Mouse (Mus musculus) C2C12 (cell line): ENCODE measurements around the gene Actr3b. TPM values are rescaled to one million over a fixed set of nuclear protein-coding genes. Genes with fewer than 3 reads are reported as not detected.

ENCODE experiments used
- H3K27me3 ChIP-seq: one replicate; pipeline ENCODE4 v1.6.1; 2011; ENCODE audit not compliant: control insufficient read depth, insufficient read depth, insufficient read length
- H3K36me3 ChIP-seq: one replicate; pipeline ENCODE4 v1.6.1; 2011; ENCODE audit not compliant: control insufficient read depth, insufficient read depth
- H3K4me3 ChIP-seq: one replicate; pipeline ENCODE4 v1.5.1; 2011; ENCODE audit warnings: mild to moderate bottlenecking, control low read depth; ENCODE audit not compliant: poor library complexity, insufficient read depth, severe bottlenecking
- H3K79me2 ChIP-seq: one replicate; pipeline ENCODE4 v1.6.1; 2011; ENCODE audit not compliant: control insufficient read depth, insufficient read depth
- H3K79me3 ChIP-seq: one replicate; pipeline ENCODE4 v1.6.1; 2011; ENCODE audit warnings: low read depth, control low read depth
- H3ac ChIP-seq: one replicate; pipeline ENCODE3; 2011; ENCODE audit warnings: low read depth; ENCODE audit not compliant: control insufficient read depth, insufficient read length
- CEBPB ChIP-seq: IDR thresholded peaks from one replicate; pipeline ENCODE4 v1.6.1; 2011; ENCODE audit warnings: low read depth, mild to moderate bottlenecking, control low read depth, moderate library complexity
- CTCF ChIP-seq: IDR thresholded peaks from one replicate; pipeline ENCODE4 v1.5.1; 2011; ENCODE audit not compliant: control insufficient read depth, insufficient read depth, insufficient read length
- FOSL1 ChIP-seq: IDR thresholded peaks from one replicate; pipeline ENCODE4 v1.8.0; 2011; ENCODE audit warnings: mild to moderate bottlenecking, low read length; ENCODE audit not compliant: poor library complexity, insufficient read depth, severe bottlenecking
- MAX ChIP-seq: IDR thresholded peaks from one replicate; pipeline ENCODE4 v1.6.1; 2011; ENCODE audit warnings: mild to moderate bottlenecking, control low read depth
- MYOD1 ChIP-seq: IDR thresholded peaks from one replicate; pipeline ENCODE4 v1.6.1; 2011; ENCODE audit warnings: low read depth; ENCODE audit not compliant: control insufficient read depth, insufficient read length
- MYOG ChIP-seq: IDR thresholded peaks from one replicate; pipeline ENCODE4 v1.6.1; 2011; ENCODE audit not compliant: control insufficient read depth, insufficient read length; ENCODE audit errors: extremely low read depth
- USF1 ChIP-seq: IDR thresholded peaks from one replicate; pipeline ENCODE4 v1.6.1; 2011; ENCODE audit warnings: low read depth, mild to moderate bottlenecking, control low read depth, moderate library complexity
- polyA plus RNA-seq: library from polyadenylated mRNA; unstranded; fragments of >200 nt; fragmentation: generic; extraction: Trizol; gene quantifications from one replicate; pipeline ENCODE4 v1.2.1, GENCODE M21; 2012; ENCODE audit warnings: missing spikeins

Gene Actr3b
- polyA plus RNA-seq, 1 experiment: 0.66 TPM

GRCm38 (mm10) chr5:25797776-25798175, 38.0 kb downstream of the Actr3b start:
- Histone ChIP-seq H3K4me3 (no peak overlapping the region), H3K36me3 (no peaks in the 10 kb centered on the region), H3K79me2 (no peaks in the 10 kb centered on the region), H3K27me3 (no peaks in the 10 kb centered on the region), H3ac (no peak overlapping the region), H3K79me3 (no peaks in the 10 kb centered on the region)
- TF ChIP-seq MAX (no peak), MYOG (no peak), CTCF (no peak), USF1 (no peak), CEBPB (no peak), FOSL1 (no peak), MYOD1 (no peak)

- H3K4me3 ChIP-seq: no peak overlapping the region
- no peaks in the 10 kb centered on the region for H3K79me3 ChIP-seq
- H3K36me3 ChIP-seq: no peaks in the 10 kb centered on the region
- no peaks in the 10 kb centered on the region for H3K27me3 ChIP-seq
- no peak overlapping the region for H3ac ChIP-seq
- TF ChIP-seq MYOG (no peak), USF1 (no peak), CTCF (no peak), MYOD1 (no peak), MAX (no peak), FOSL1 (no peak), CEBPB (no peak)
- no peaks in the 10 kb centered on the region for H3K79me2 ChIP-seq
These were observed 41.1 kb downstream of the Actr3b start for GRCm38 (mm10) chr5:25800929-25801328.

DNA sequence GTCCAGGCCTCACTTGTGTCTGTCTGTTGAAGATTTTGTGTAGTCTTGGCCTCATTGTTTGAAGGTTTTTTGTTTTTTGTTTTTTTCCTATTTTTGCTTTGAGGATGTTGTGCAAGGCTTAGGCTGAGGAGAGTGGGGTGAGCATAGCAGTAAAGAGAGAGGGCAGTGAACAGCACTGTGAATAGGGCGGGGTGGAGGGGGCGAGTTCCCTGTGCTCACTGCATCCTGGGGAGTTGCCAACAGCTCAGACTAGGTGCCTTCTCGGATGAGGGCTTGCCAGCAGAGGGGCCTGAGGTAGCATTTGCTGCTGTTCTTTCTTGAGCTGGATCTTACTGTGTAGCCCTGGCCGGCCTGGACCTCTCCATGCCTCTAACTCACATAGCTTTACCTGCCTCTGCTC, 41.9 kb downstream of the Actr3b start:
- H3K79me3 ChIP-seq: no peaks in the 10 kb centered on the region
- H3K36me3 ChIP-seq: no peaks in the 10 kb centered on the region
- no peak overlapping the region for H3ac ChIP-seq
- no peak overlapping the region for H3K4me3 ChIP-seq
- no peaks in the 10 kb centered on the region for H3K79me2 ChIP-seq
- TF ChIP-seq MAX (no peak), MYOG (no peak), USF1 (no peak), CTCF (no peak), CEBPB (no peak), FOSL1 (no peak), MYOD1 (no peak)
- no peaks in the 10 kb centered on the region for H3K27me3 ChIP-seq

DNA sequence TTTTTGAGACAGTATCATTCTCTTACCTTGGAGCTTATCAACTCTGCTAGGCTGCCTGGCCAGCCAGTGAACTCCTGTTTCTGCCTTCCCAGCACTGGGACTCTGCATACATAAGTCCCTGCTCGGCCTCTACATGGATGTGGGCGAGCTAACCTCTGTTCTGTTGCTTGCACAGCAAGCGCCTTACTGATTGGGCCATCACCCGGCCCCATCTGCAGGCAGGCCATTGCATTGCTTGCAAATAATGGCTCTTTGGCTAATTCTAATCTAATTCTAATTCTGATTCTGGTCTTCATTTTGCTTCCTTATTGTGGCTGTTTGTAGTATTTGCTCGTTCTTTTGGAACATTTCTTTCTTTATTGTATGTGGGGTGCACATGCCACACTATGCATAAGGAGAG, 44.8 kb downstream of the Actr3b start:
- H3K27me3 ChIP-seq: no peaks in the 10 kb centered on the region
- no peaks in the 10 kb centered on the region for H3K79me3 ChIP-seq
- H3K79me2 ChIP-seq: no peaks in the 10 kb centered on the region
- TF ChIP-seq MYOG (no peak), MYOD1 (no peak), FOSL1 (no peak), USF1 (no peak), CTCF (no peak), CEBPB (no peak)
- no peak overlapping the region for H3ac ChIP-seq
- H3K4me3 ChIP-seq: no peak overlapping the region
- H3K36me3 ChIP-seq: no peaks in the 10 kb centered on the region

GRCm38 (mm10) chr5:25812922-25813321, 53.1 kb downstream of the Actr3b start:
- no peaks in the 10 kb centered on the region for H3K79me2 ChIP-seq
- no peak for TF ChIP-seq MYOG

DNA sequence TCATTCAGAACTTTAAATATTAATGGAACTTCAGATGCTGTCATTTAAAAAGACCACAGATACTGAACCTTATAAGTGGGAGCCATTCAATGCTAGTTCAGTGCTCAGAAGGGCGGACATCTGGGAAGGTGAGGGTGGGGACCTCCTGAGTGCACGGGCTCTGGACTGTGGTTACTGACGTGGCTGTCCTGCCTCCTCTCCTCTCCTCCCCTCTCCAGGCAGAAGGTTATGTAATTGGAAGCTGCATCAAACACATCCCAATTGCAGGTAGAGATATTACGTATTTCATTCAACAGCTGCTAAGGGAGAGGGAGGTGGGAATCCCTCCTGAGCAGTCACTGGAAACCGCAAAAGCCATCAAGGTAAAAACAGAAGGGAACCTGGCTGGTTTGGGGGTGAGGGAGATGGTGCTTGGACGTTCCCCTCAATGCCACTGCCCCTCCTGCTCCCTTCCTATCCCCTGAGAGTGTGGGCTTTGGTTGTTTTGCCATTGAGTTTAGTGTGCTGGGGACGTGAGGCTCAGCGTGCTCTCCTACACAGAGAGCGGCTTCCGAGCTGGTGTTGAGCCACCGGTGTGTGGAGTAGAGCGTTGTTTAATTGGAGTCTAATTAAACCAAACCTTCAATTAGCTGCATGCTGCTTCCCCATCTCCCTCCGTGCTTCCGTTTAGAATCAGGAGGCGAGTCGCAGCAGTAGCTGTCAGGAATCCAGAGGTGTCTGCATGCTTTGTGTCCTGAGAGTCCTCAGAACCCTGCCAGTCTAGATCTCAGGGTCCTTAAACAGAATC, 69.7 kb downstream of the Actr3b start:
- Histone ChIP-seq H3K79me3 (no peaks in the 10 kb centered on the region), H3K36me3 (no peaks in the 10 kb centered on the region), H3K4me3 (no peak overlapping the region), H3ac (no peak overlapping the region), H3K79me2 (no peaks in the 10 kb centered on the region), H3K27me3 (peaks cover 4% of the 10 kb centered on the region)
- TF ChIP-seq FOSL1 (no peak), MYOD1 (no peak), MYOG (no peak), USF1 (no peak), MAX (no peak), CEBPB (no peak), CTCF (no peak)

More at GRCm38 (mm10) chr5:25812922-25813321, 53.1 kb downstream of the Actr3b start:
- H3K36me3 ChIP-seq: no peaks in the 10 kb centered on the region
- H3K79me3 ChIP-seq: no peaks in the 10 kb centered on the region
- H3K4me3 ChIP-seq: no peak overlapping the region
- H3ac ChIP-seq: no peak overlapping the region
- H3K27me3 ChIP-seq: no peaks in the 10 kb centered on the region
